Mouse (Mus musculus) MEL (cell line): ENCODE results near the gene Bcl2l1. TPM values are rescaled to one million over a fixed set of nuclear protein-coding genes. Genes with fewer than 3 reads are reported as not detected.
A peak's percentile ranks its signal among the peaks of the same experiment; 100 is the strongest.

Experiments used
- DNase-seq: peaks from one replicate; pipeline ENCODE4 v3.0.0; 2011; ENCODE audit warnings: low read depth, low spot score
- H3K27ac ChIP-seq: 2 replicates; pipeline ENCODE4 v1.5.1; 2012; ENCODE audit warnings: low read depth, mild to moderate bottlenecking, control low read depth, low read length, moderate library complexity; ENCODE audit not compliant: control insufficient read depth
- H3K27me3 ChIP-seq, 2 experiments: fragments of 150-350 bp in 1 of 2; sonication (generic) in 1 of 2; 2 replicates each; pipeline ENCODE4 v1.6.1; 2012; ENCODE audit warnings: low read length in 2 of 2, mild to moderate bottlenecking in 2 of 2, improper control_type of control experiment in 1 of 2, moderate library complexity in 1 of 2; ENCODE audit not compliant: insufficient read depth in 2 of 2, control insufficient read depth in 1 of 2
- H3K36me3 ChIP-seq, 2 experiments: 2 replicates each; pipeline ENCODE4 v1.6.1; 2012 to 2014; ENCODE audit warnings: low read length in 2 of 2, improper control_type of control experiment in 1 of 2, inconsistent platforms in 1 of 2, mild to moderate bottlenecking in 1 of 2; ENCODE audit not compliant: insufficient read depth in 2 of 2, control insufficient read depth in 1 of 2
- H3K4me1 ChIP-seq, 2 experiments: fragments of 150-350 bp in 1 of 2; sonication (generic) in 1 of 2; 2 replicates each; pipeline ENCODE4 v1.6.1; 2012; ENCODE audit warnings: low read length in 2 of 2, improper control_type of control experiment in 1 of 2, mild to moderate bottlenecking in 1 of 2; ENCODE audit not compliant: insufficient read depth in 2 of 2, control insufficient read depth in 1 of 2
- H3K4me3 ChIP-seq, 2 experiments: fragments of 150-350 bp in 1 of 2; sonication (generic) in 1 of 2; 2 replicates each; pipeline ENCODE4 v1.5.1; 2012; ENCODE audit warnings: low read depth in 2 of 2, low read length in 2 of 2, mild to moderate bottlenecking in 2 of 2, moderate library complexity in 2 of 2, control low read depth in 1 of 2, improper control_type of control experiment in 1 of 2; ENCODE audit not compliant: control insufficient read depth in 1 of 2, insufficient read depth in 1 of 2
- H3K79me2 ChIP-seq: 2 replicates; pipeline ENCODE4 v1.6.1; 2012; ENCODE audit warnings: mild to moderate bottlenecking, low read length, moderate library complexity; ENCODE audit not compliant: control insufficient read depth, poor library complexity, insufficient read depth
- H3K9ac ChIP-seq: 2 replicates; pipeline ENCODE4 v1.6.1; 2012; ENCODE audit warnings: low read depth, mild to moderate bottlenecking, control low read depth, low read length, moderate library complexity; ENCODE audit not compliant: control insufficient read depth, poor library complexity, severe bottlenecking
- H3K9me3 ChIP-seq: fragments of 150-350 bp; sonication (generic); replicated peaks from 2 replicates; pipeline ENCODE4 v1.6.1; 2012; ENCODE audit warnings: mild to moderate bottlenecking, low read length, improper control_type of control experiment, moderate library complexity; ENCODE audit not compliant: insufficient read depth
- BHLHE40 ChIP-seq: IDR thresholded peaks from 2 replicates; pipeline ENCODE4 v1.6.1; 2012; ENCODE audit warnings: low read depth, mild to moderate bottlenecking, inconsistent platforms, low read length, improper control_type of control experiment, borderline replicate concordance
- CTCF ChIP-seq, 3 experiments: IDR thresholded peaks in 2 of 3; conservative IDR thresholded peaks in 1 of 3; 2 replicates each; pipeline ENCODE4 v1.5.1; 2011 to 2012; ENCODE audit warnings: low read length in 3 of 3, low read depth in 2 of 3, mild to moderate bottlenecking in 2 of 3, improper control_type of control experiment in 1 of 3, inconsistent platforms in 1 of 3, mixed read lengths in 1 of 3, moderate library complexity in 1 of 3; ENCODE audit not compliant: control insufficient read depth in 1 of 3, insufficient read depth in 1 of 3, poor library complexity in 1 of 3, severe bottlenecking in 1 of 3
- E2F4 ChIP-seq: IDR thresholded peaks from 2 replicates; pipeline ENCODE4 v1.6.1; 2011; ENCODE audit warnings: low read depth, low read length, improper control_type of control experiment, borderline replicate concordance
- ETS1 ChIP-seq: IDR thresholded peaks from 2 replicates; pipeline ENCODE4 v1.6.1; 2012; ENCODE audit warnings: low read depth, mild to moderate bottlenecking, inconsistent platforms, low read length, improper control_type of control experiment, moderate library complexity
- GATA1 ChIP-seq: IDR thresholded peaks from 2 replicates; pipeline ENCODE4 v1.6.1; 2011; ENCODE audit warnings: low read depth, low read length, improper control_type of control experiment
- HCFC1 ChIP-seq: IDR thresholded peaks from 2 replicates; pipeline ENCODE4 v1.6.1; 2012; ENCODE audit warnings: low read depth, mild to moderate bottlenecking, inconsistent platforms, low read length, improper control_type of control experiment, moderate library complexity
- MAFK ChIP-seq: IDR thresholded peaks from 2 replicates; pipeline ENCODE4 v1.6.1; 2011; ENCODE audit warnings: low read depth, mild to moderate bottlenecking, low read length, improper control_type of control experiment, borderline replicate concordance
- MAX ChIP-seq: IDR thresholded peaks from 2 replicates; pipeline ENCODE4 v1.6.1; 2011; ENCODE audit warnings: low read length, improper control_type of control experiment
- MAZ ChIP-seq: IDR thresholded peaks from 2 replicates; pipeline ENCODE4 v1.6.1; 2012; ENCODE audit warnings: low read depth, mild to moderate bottlenecking, inconsistent platforms, low read length, improper control_type of control experiment
- NELFE ChIP-seq: IDR thresholded peaks from 2 replicates; pipeline ENCODE4 v1.6.1; 2011; ENCODE audit warnings: low read depth, low read length, improper control_type of control experiment
- NRF1 ChIP-seq: IDR thresholded peaks from 2 replicates; pipeline ENCODE4 v1.6.1; 2014; ENCODE audit warnings: low read depth, mild to moderate bottlenecking, inconsistent platforms, low read length, improper control_type of control experiment, moderate library complexity; ENCODE audit not compliant: poor library complexity, insufficient read depth, severe bottlenecking
- POLR2A ChIP-seq, 2 experiments: IDR thresholded peaks; 2 replicates each; pipeline ENCODE4 v1.6.1; 2011 to 2012; ENCODE audit warnings: low read length in 2 of 2, mild to moderate bottlenecking in 2 of 2, control low read depth in 1 of 2, improper control_type of control experiment in 1 of 2, low read depth in 1 of 2, moderate library complexity in 1 of 2; ENCODE audit not compliant: control insufficient read depth in 1 of 2, insufficient read depth in 1 of 2, poor library complexity in 1 of 2
- POLR2AphosphoS2 ChIP-seq: IDR thresholded peaks from 2 replicates; pipeline ENCODE4 v1.6.1; 2011; ENCODE audit warnings: low read length, improper control_type of control experiment
- POLR2AphosphoS5 ChIP-seq: IDR thresholded peaks from 2 replicates; pipeline ENCODE4 v1.6.1; 2012; ENCODE audit warnings: low read depth, borderline replicate concordance, mild to moderate bottlenecking, inconsistent platforms, low read length, moderate library complexity, mixed read lengths
- SIN3A ChIP-seq: IDR thresholded peaks from 2 replicates; pipeline ENCODE4 v1.6.1; 2012; ENCODE audit warnings: low read length, improper control_type of control experiment, inconsistent platforms
- TAL1 ChIP-seq: IDR thresholded peaks from 2 replicates; pipeline ENCODE4 v1.6.1; 2012; ENCODE audit warnings: mild to moderate bottlenecking, inconsistent platforms, low read length, moderate library complexity, mixed read lengths
- TBP ChIP-seq: IDR thresholded peaks from 2 replicates; pipeline ENCODE4 v1.8.0; 2011; ENCODE audit warnings: low read depth, low read length, improper control_type of control experiment
- TCF12 ChIP-seq: IDR thresholded peaks from 2 replicates; pipeline ENCODE4 v1.6.1; 2014; ENCODE audit warnings: low read depth, mild to moderate bottlenecking, inconsistent platforms, low read length, improper control_type of control experiment, moderate library complexity
- UBTF ChIP-seq: IDR thresholded peaks from 2 replicates; pipeline ENCODE4 v1.6.1; 2012; ENCODE audit warnings: low read depth, mild to moderate bottlenecking, inconsistent platforms, low read length, improper control_type of control experiment, moderate library complexity, borderline replicate concordance; ENCODE audit not compliant: insufficient read depth
- ZC3H11A ChIP-seq: IDR thresholded peaks from 2 replicates; pipeline ENCODE4 v1.6.1; 2012; ENCODE audit warnings: low read depth, mild to moderate bottlenecking, inconsistent platforms, low read length, improper control_type of control experiment
- ZKSCAN1 ChIP-seq: IDR thresholded peaks from 2 replicates; pipeline ENCODE4 v1.6.1; 2012; ENCODE audit warnings: low read depth, mild to moderate bottlenecking, inconsistent platforms, low read length, improper control_type of control experiment, moderate library complexity
- ZMIZ1 ChIP-seq: IDR thresholded peaks from 2 replicates; pipeline ENCODE4 v1.6.1; 2012; ENCODE audit warnings: low read depth, mild to moderate bottlenecking, inconsistent platforms, low read length, improper control_type of control experiment, moderate library complexity
- ZNF384 ChIP-seq: IDR thresholded peaks from 2 replicates; pipeline ENCODE4 v1.6.1; 2012; ENCODE audit warnings: low read depth, mild to moderate bottlenecking, inconsistent platforms, low read length, improper control_type of control experiment
- polyA plus RNA-seq, 2 experiments: library from polyadenylated mRNA; stranded (reverse) in 1 of 2; unstranded in 1 of 2; fragments of >175 nt in 1 of 2; fragments of >200 nt in 1 of 2; gene quantifications; 2 replicates each; pipeline versions ENCODE4 v1.2.1 to v1.2.4; 2012; ENCODE audit warnings: low replicate concordance in 2 of 2, low read depth in 1 of 2; ENCODE audit not compliant: insufficient read length in 2 of 2, insufficient read depth in 1 of 2, missing spikeins in 1 of 2
- total RNA-seq: library from RNA; depleted of rRNA; stranded (reverse); fragments of 300-350 nt; gene quantifications from 2 replicates; pipeline ENCODE4 v1.2.3, GENCODE M21; 2012

The Bcl2l1 gene
- total and polyA plus RNA-seq, 3 experiments: 6.5 to 23.9 TPM; not detected in 1

- no peak for TF ChIP-seq UBTF
- peak; percentile 30; the same call in 1 of the 2 replicates for TF ChIP-seq TAL1
These were observed 94.8 kb downstream of the Bcl2l1 start (continued) for GRCm38 (mm10) chr2:152736748-152737147.

GRCm38 (mm10) chr2:152736090-152736601 is 95.4 kb downstream of the Bcl2l1 start, which contains the start of gene Id1:
Gene Id1, plus strand, starts transcription at chr2:152736251.
- DNase-seq: peak; percentile 96
- no peaks in the 10 kb centered on the region for H3K9me3 ChIP-seq
- no peaks in the 10 kb centered on the region for H3K27me3 ChIP-seq
- peaks cover 18% of the 10 kb centered on the region for H3K79me2 ChIP-seq
- TF ChIP-seq HCFC1 (peak; percentile 48; the same call in 1 of the 2 replicates), MAZ (no peak), MAX (no peak), TBP (peak; percentile 99), POLR2AphosphoS5 (peak; percentile 96), POLR2A (IDR thresholded peaks at IDR 0.05; ENCODE audit: control insufficient read depth in 1 of 2, insufficient read depth in 1 of 2, low read depth in 1 of 2, low read length in 2 of 2, poor library complexity in 1 of 2) (peak; percentile 96 to 100), NELFE (peak; percentile 96), ZNF384 (no peak), CTCF (IDR thresholded peaks at IDR 0.05 in 2 of 3, conservative IDR thresholded peaks at IDR 0.05 in 1 of 3; ENCODE audit: control insufficient read depth in 1 of 3, insufficient read depth in 1 of 3, low read depth in 2 of 3, low read length in 3 of 3, poor library complexity in 1 of 3, severe bottlenecking in 1 of 3) (no peak), ZMIZ1 (peak; percentile 99), MAFK (no peak), POLR2AphosphoS2 (peak; percentile 87)
- TF ChIP-seq, all 39 proteins: peak for 7
- H3K27ac ChIP-seq: peak within 1 kb of the TSS; percentile 90
- peak within 1 kb of the TSS; percentile 70 for H3K9ac ChIP-seq
- H3K4me3 ChIP-seq: peak within 1 kb of the TSS; percentile 45 to 65
- H3K36me3 ChIP-seq: peaks cover 0 to 20% of the 10 kb centered on the region in 2 experiments; a peak in 2 of 4 replicates
- H3K4me1 ChIP-seq: peaks cover 0 to 27% of the 10 kb centered on the region in 2 experiments; a peak in 2 of 4 replicates

GRCm38 (mm10) chr2:152734984-152735383 is 96.5 kb downstream of the Bcl2l1 start:
- peak; percentile 73 for DNase-seq
- peak overlapping the region; percentile 53 for H3K9ac ChIP-seq
- no peaks in the 10 kb centered on the region for H3K9me3 ChIP-seq
- peak overlapping the region; percentile 38 to 39 for H3K4me3 ChIP-seq
- peaks cover 0 to 19% of the 10 kb centered on the region in 2 experiments; a peak in 2 of 4 replicates for H3K4me1 ChIP-seq
- peaks cover 18% of the 10 kb centered on the region for H3K79me2 ChIP-seq
- no peaks in the 10 kb centered on the region; a peak in 1 of 4 replicates for H3K27me3 ChIP-seq
- H3K36me3 ChIP-seq: peaks cover 0 to 12% of the 10 kb centered on the region in 2 experiments; a peak in 2 of 4 replicates
- no peak overlapping the region for H3K27ac ChIP-seq
- no peak for TF ChIP-seq MAZ
- no peak for TF ChIP-seq ZNF384
- TF ChIP-seq NRF1: no peak
- 0 out of 2 replicates have a peak, but pooled peaks have one; percentile 20 for TF ChIP-seq ETS1
- no peak for TF ChIP-seq BHLHE40
- TF ChIP-seq ZC3H11A: no peak
- no peak for TF ChIP-seq GATA1
- no peak for TF ChIP-seq HCFC1
- TF ChIP-seq TCF12: no peak
- no peak for TF ChIP-seq MAX
- TF ChIP-seq E2F4: no peak
- no peak for TF ChIP-seq ZKSCAN1
- peak; percentile 14; the same call in 1 of the 2 replicates for TF ChIP-seq SIN3A
- TF ChIP-seq, all 39 proteins: peak for 2
